Mouse (Mus musculus) spleen, adult 2 months (tissue): ENCODE results near the gene Kcne1. TPM values are rescaled to one million over a fixed set of nuclear protein-coding genes. Genes with fewer than 3 reads are reported as not detected.

ENCODE experiments used
- DNase-seq, 2 experiments: peaks; one replicate each; pipeline versions ENCODE4 v3.0.0 to v3.0.0-alpha.2; 2012 to 2021; ENCODE audit warnings: low spot score in 2 of 2, low read depth in 1 of 2
- H3K27ac ChIP-seq: fragments of 200-500 bp; 2 replicates; pipeline ENCODE4 v1.5.1; 2012; ENCODE audit warnings: low read length, inconsistent platforms; ENCODE audit not compliant: insufficient read depth
- H3K27me3 ChIP-seq: fragments of 200-500 bp; 2 replicates; pipeline ENCODE4 v1.6.1; 2012; ENCODE audit warnings: mild to moderate bottlenecking, moderate library complexity, low read length, inconsistent platforms; ENCODE audit not compliant: control insufficient read depth, insufficient read depth
- H3K36me3 ChIP-seq: fragments of 200-500 bp; 2 replicates; pipeline ENCODE4 v1.6.1; 2012; ENCODE audit warnings: mild to moderate bottlenecking, low read length, inconsistent platforms; ENCODE audit not compliant: control insufficient read depth, insufficient read depth
- H3K4me1 ChIP-seq: fragments of 200-500 bp; 2 replicates; pipeline ENCODE4 v1.6.1; 2011; ENCODE audit warnings: inconsistent platforms; ENCODE audit not compliant: control insufficient read depth, insufficient read depth, insufficient read length
- H3K4me3 ChIP-seq: fragments of 200-500 bp; 2 replicates; pipeline ENCODE4 v1.5.1; 2011; ENCODE audit warnings: mild to moderate bottlenecking, inconsistent platforms; ENCODE audit not compliant: insufficient read depth, insufficient read length; ENCODE audit errors: extremely low read depth
- CTCF ChIP-seq: fragments of 200-500 bp; IDR thresholded peaks from 2 replicates; pipeline ENCODE4 v1.5.1; 2011; ENCODE audit warnings: mild to moderate bottlenecking, inconsistent platforms; ENCODE audit not compliant: insufficient read depth, insufficient read length, insufficient replicate concordance; ENCODE audit errors: extremely low read depth
- POLR2A ChIP-seq: fragments of 200-500 bp; IDR thresholded peaks from 2 replicates; pipeline ENCODE4 v1.6.1; 2011; ENCODE audit warnings: low read depth, low read length, inconsistent platforms
- WGBS: fragments of 180-500 bp; shearing (Covaris S2); methylation state at CpG from one replicate; pipeline ENCODE4 v1.1.7; 2018; 5-methylcytosine and 5-hydroxymethylcytosine counted together
- polyA plus RNA-seq: library from polyadenylated mRNA; depleted of rRNA; stranded (reverse); fragments of >200 nt; gene quantifications from 2 replicates; pipeline ENCODE4 v1.2.3, GENCODE M21; 2012

The Kcne1 gene
- polyA plus RNA-seq, 1 experiment, result not detected

DNA sequence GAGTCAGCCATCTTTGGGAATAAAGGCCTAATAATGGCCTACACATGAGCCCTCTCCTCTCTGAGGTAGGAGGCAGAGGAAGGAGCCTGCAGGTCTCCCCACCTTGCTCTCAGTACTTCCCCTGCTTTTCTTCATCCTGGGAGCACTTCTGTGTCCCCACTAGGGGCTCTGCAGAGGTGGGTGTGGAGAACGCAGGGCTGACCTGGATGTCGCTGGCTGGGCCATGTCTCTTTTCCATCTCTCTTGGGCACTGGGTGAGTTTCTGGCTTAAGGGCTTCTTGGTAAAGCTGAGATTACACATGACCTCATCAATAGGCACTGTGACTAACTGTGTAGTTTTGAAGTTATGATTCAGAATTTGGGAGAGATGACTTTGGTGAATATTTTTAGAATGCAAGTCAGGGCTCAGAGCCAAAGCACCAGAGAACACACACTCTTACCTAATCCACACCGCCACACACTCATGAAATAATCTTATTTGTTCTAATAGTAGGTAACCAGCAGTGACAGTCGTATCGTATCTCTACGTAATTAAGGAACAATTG, 39.4 kb upstream of the Kcne1 start:
- Histone ChIP-seq H3K36me3 (peaks cover 6% of the 10 kb centered on the region), H3K4me1 (no peaks in the 10 kb centered on the region; the same call in 1 of the 2 replicates), H3K4me3 (no peak overlapping the region), H3K27ac (no peak overlapping the region), H3K27me3 (no peaks in the 10 kb centered on the region)
- no peak for DNase-seq
- WGBS, result 93% methylated on average over 6 of the region's 6 CpGs
- TF ChIP-seq CTCF (no peak), POLR2A (no peak)

- 87% methylated on average over 10 of the region's 10 CpGs for WGBS
- Histone ChIP-seq H3K36me3 (peaks cover 10% of the 10 kb centered on the region), H3K27me3 (no peaks in the 10 kb centered on the region), H3K4me1 (no peaks in the 10 kb centered on the region; the same call in 1 of the 2 replicates), H3K27ac (no peak overlapping the region), H3K4me3 (no peak overlapping the region)
- no peak for DNase-seq
- TF ChIP-seq POLR2A (no peak), CTCF (no peak)
These were observed 38.7 kb upstream of the Kcne1 start for GRCm38 (mm10) chr16:92397745-92398573.

- WGBS, result 99% methylated on average over 3 of the region's 3 CpGs
- TF ChIP-seq CTCF, result no peak
- no peak for TF ChIP-seq POLR2A
These were observed 34.5 kb upstream of the Kcne1 start for GRCm38 (mm10) chr16:92393732-92394131.

DNA sequence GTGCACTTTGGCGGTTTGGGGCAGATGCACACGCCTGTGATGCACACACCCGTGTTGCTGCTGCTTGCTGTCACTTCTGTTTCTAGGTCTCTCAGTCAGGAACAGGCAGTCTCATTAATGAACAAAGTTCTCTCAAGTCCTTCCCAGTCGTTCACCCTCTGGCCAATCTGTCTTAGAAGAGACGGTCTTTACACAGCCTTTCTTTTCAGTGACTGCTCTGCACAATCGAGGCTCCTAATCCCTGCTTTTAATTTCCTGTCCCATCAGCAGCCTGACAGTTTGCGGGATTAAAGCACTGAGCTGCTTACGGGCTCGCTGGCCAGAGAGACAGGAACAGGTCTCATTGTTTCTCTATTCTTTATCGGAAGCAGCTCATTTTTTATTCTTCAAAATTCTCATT, 28.4 kb upstream of the Kcne1 start:
- Histone ChIP-seq H3K27me3 (no peaks in the 10 kb centered on the region), H3K27ac (no peak overlapping the region), H3K36me3 (peaks cover 5% of the 10 kb centered on the region; the same call in 1 of the 2 replicates), H3K4me3 (no peak overlapping the region), H3K4me1 (no peaks in the 10 kb centered on the region)
- TF ChIP-seq CTCF (no peak), POLR2A (no peak)
- DNase-seq, result no peak
- 81% methylated on average over 10 of the region's 10 CpGs for WGBS

More at GRCm38 (mm10) chr16:92393732-92394131, 34.5 kb upstream of the Kcne1 start:
- Histone ChIP-seq H3K4me3 (no peak overlapping the region), H3K4me1 (no peaks in the 10 kb centered on the region), H3K36me3 (peaks cover 15% of the 10 kb centered on the region), H3K27me3 (no peaks in the 10 kb centered on the region), H3K27ac (no peak overlapping the region)
- DNase-seq, result no peak

- Histone ChIP-seq H3K27ac (no peak overlapping the region), H3K27me3 (no peaks in the 10 kb centered on the region), H3K36me3 (no peaks in the 10 kb centered on the region), H3K4me1 (no peaks in the 10 kb centered on the region), H3K4me3 (no peak overlapping the region)
- DNase-seq, result peak; percentile 7 to 55
- WGBS, result 0% methylated on average over 2 of the region's 2 CpGs
- TF ChIP-seq CTCF, result peak; percentile 75; the same call in 1 of the 2 replicates
- no peak for TF ChIP-seq POLR2A
These were observed 25.8 kb upstream of the Kcne1 start for GRCm38 (mm10) chr16:92385062-92385461.

- DNase-seq, result no peak
- Histone ChIP-seq H3K27me3 (no peaks in the 10 kb centered on the region), H3K4me1 (no peaks in the 10 kb centered on the region), H3K4me3 (no peak overlapping the region), H3K36me3 (no peaks in the 10 kb centered on the region), H3K27ac (no peak overlapping the region)
- no peak for TF ChIP-seq CTCF
- no peak for TF ChIP-seq POLR2A
These were observed 24.1 kb upstream of the Kcne1 start for GRCm38 (mm10) chr16:92383412-92383811.

DNA sequence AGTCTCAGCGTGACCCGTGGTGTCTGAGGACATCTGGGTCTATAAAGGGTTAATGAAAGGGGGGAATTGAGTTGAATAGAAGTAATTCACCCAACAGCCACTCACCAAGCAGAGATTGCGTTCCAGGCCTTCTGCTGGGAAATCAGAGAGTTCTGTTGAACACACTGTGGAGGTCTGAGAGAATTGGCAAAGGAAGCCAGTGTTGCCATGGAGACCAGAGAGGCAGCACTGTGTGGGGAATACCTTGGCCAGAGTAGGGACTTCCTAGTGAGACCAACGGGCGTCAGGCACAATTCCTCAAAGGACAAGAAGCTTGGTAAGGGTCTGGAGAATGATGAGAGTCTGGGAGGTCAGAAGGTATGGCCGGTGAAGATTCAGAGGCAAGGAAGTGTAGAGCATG, 23.2 kb upstream of the Kcne1 start:
- no peaks in the 10 kb centered on the region for H3K36me3 ChIP-seq
- DNase-seq, result no peak
- no peak overlapping the region for H3K4me3 ChIP-seq
- TF ChIP-seq POLR2A (no peak), CTCF (no peak)
- WGBS, result 71% methylated on average over 6 of the region's 6 CpGs
- no peaks in the 10 kb centered on the region for H3K27me3 ChIP-seq
- no peak overlapping the region for H3K27ac ChIP-seq
- H3K4me1 ChIP-seq, result no peaks in the 10 kb centered on the region
